Mouse (Mus musculus) ES-CJ7 (cell line): Measurements from ENCODE around the gene Dph1.

ENCODE experiments used
- DNase-seq: peaks from one replicate; pipeline ENCODE4 v3.0.0; 2011; ENCODE audit warnings: low read depth, low spot score

Dph1 gene

DNA sequence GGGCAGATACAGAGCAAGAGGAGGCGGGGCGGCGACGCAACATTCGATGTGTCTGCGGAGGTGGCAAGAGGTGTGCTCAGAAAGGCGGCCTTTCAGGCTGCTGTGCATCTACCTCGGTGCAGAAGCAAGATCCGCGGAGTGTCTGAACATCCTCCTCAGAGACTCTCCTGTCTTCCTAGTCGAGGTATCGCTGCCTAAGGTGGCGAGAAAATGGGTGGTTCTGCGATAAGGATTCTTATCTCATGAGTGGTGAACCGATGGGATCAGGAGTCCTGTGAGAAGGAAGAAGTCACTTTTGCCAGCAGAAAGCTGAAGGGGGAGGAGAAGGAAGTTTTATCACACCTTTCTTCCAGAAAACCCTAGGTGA is 17.3 kb downstream of the Dph1 start:
- no peak for DNase-seq

DNA sequence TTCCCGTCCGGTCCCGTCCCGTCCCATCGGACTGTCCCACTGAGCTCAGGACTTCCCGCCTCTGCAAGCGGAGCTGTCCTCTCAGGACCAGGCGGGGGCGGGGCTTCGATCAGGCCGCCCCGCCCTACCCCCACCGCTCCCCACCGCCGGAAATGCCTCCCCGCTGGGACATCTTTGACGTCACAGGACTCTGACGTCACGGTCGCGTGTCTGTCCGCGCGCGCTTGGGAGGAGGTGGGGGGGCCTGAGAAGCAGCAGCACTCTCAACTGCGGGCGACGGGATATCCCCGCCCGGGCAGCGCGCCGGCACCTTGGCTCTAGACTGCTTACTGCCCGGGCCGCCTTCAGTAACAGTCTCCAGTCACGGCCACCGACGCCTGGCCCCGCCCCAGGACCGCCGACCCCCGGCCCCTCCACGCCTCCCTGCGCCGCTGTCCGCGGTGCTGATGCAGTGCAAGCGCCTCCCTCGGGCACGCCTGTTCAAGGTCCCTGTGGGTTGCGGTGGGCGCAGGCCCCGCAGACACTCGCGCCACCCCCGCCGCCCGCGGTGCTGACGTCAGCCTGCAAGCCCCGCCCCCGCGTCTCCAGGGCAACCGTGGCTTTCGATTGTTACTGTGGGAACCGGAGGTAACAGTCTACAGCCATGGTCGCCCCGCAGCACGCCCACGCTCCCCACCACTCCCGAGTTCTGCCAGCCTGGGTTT is 17.8 kb downstream of the Dph1 start:
- DNase-seq: peak; percentile 96

DNA sequence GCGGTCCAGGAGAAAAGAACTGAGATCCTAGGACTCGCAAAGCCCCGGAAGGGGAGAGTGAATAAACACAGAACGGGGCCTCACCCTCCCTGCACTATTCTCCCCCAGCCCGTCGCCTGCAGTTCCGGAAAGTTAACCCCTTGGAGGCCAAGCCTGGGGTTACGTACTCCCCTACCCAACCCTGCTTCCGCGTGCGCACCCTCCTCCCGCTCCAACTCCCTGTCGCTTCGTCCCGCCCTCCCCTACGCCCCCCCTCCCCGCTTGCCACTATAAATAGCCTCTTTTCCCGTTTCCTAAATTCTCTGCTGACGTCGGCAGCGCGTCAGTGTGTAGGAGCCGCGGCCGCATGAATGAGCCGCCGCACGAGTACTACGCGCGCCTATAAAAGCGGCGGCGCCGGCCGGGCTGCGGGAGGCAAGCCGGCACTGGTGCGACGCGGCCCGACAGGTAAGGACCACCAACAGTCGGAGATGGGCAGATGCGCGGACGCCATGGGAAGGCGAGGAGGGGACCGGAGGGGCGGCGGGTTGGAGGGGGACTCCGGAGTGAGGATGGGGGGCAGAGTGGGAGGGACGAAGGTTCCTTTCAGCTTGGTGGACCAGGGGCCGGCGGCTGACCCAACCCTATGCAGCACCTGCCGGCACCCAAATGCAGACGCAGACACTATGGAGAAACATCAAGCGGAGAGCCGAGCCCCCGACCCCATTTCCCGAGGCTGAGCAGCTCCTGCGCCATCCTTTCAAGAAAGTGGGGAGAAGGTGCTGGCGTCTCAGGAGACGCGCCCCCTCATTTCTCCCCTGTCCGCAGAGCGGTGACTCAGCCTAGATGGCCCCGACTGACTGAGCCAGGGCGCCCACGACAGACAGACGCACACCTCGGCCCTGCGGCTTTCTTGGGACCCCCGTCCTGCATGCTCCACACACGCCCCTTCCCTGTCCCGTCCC is 18.6 kb downstream of the Dph1 start:
- peak; percentile 61 for DNase-seq

DNA sequence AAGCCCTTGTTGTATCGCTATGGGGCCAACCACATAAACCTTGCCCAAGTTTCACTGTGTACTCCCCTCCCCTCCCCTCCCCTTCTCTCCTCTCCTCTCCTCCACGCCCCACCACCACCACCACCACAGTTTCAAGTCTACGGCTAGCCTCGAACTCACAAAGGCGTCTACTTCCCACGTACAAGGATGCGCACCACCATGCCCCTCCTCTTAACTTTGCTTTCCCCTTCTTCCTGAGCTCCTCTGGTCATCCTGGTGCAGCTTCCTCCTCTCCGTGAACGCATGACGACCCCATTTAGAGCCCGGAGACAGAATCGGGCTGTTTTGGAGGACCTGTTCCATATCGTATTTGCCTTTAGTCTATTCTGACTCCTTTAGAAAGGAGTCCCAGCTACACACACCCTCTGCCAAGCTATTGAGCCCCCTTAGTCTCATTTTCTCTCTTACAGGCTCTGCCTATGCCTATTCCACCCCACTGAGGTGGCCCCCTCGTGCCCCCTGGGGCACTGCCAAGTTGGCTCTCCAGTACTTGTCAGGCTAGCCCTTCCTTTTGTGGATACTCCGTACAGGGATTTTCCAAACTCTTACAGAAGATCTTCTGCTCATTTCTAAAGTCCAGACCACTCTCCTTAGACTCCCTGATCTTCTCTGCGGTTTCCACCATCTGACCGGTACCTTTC is 19.7 kb downstream of the Dph1 start:
- DNase-seq: no peak

DNA sequence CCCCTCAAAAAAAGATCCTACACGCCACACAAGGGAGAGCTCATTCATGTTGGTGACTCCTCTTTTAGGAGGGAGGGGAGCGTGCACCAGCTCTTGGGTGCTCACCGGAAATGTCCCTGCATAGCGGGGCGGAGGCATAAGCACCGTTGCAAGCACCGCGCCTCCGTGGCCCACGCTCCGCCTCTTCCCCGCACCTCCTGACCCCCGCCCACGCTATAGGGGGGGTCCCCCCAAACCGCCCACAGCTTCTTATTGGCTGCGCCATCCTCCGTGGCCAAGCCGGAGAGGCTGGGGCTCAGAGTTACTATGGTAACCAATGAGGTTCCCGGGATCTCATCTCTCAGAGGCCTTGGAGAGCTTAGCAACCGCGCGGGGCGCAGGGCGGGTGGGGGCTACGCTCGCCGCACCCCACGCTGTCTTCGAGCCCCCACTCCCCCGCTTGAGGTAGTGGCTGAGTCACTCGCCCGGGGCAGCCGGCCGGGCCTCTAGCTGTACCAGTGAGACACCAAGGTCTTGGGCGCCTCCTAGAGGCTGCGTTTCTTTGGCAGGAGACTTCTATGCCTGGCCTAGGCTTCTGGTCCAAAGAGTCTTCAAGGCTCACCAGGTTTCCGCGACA is 20.8 kb downstream of the Dph1 start:
- DNase-seq: peak; percentile 93

DNA sequence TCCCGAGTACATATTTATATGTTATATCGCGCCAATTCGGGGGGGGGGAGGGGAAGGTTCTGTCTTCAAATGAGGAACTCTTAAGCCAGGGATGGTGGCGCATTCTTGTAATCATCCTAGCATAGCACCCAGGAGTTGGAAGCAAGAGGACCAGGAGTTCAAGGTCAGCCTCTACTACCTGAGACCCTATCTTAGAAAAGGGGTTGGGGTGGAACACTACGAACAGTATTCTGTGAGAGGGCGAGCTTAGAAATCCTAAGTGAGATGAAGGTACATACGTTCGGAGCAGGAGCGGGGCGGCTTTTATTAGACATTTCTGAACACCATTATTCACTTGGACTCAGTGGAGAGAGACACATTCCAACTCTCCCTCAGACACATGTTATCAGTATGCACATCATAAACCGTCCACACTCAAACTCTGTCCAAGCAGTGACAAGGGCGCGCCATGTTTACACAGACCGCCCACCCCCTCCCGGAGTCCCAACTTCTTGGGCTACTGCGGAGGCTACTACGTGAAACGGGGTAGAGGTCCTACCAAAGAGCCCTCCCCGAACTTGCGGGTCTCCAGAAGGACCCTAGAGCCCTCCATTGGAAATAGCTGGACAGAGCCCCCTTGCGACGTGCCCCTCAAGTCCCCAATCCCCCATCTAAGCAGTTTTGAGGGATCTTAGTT is 21.5 kb downstream of the Dph1 start, which contains the start of gene Hic1:
Gene Hic1 (minus strand): TSS at position 115 of the 676 bp plus-strand sequence.
- DNase-seq: no peak

DNA sequence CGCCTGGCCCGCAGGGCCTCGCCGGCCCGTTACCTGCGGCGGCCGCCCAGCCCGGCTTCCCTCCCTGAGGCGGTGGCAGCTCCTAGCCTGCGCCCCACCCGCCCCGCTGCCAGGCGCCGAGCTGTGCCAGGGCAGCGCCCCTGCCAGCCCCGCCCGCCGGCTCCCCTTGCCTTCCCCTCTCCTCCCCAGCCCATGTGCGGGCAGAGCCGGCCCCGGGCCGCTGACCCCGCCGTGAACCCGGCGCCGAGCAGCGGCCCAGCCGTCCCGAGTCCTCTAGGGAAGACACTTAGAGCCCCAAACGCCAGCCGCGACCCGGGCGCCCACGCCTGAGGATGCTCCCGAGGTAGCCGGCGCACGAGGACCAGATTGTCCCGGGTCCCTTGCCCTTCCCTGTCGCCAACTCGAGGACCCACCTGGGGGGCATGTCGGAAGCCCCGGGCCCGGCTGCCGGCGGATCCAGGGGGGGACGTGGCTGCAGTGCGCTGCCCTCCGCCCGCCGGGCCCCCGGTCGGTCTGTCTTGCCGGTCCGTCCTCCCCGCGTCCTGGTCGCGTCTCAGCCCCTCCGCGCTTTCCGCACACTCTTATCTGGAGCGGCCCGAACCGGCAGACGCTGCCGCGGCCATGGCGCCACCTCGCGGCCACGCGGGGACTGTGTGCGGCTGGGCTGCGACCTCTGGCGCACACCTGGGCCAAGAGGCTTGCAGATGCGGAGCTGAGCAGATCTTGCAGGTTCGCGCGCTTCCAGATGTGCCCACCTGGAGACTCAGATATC is 22.3 kb downstream of the Dph1 start:
- peak; percentile 85 for DNase-seq

DNA sequence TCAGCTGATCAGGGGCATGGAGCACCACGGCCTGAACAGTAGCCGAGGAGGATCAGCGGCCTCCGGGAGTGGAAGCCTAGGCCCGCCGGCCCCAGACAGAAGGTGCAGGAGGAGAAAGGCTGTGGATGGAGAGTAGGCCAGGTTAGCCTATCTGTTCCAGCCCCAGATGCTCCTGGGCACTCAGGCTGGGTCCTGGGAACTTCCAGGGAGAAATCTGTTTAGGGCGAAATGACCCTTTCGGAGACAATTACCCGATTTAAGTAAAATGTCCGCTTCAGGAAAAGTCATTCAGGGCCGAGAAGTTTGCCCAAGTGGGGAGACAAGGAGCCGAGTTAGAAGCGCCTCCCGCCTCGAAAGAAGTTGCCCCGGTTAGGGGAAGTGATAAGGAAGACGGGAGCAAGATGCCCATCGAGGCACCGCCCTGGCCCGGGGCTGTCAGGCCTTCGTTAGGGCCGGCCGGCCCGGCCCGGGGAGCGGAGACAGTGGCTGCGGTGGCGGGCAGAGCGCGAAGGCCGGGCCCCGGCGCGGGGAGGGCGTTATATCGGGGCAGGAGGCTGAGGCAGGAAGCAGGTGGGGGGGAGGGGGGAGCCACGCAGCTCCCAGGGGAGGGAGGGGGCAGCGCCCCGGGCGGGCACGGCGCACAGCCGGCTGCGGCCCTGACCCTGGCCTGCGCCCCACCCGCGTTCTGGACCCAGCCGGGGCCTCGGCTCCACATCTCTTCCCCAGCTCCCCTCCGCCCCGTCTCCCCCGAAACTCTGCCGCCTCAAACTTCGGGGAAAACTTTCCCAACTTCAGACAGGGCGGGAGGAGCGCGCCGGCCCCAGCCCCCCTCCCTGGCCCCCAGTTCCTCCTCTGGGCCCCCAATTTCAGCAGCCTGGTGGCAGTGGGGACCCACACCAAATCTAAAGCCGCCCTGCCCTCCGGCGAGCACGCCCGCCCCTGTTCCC is 23.1 kb downstream of the Dph1 start:
- no peak for DNase-seq

DNA sequence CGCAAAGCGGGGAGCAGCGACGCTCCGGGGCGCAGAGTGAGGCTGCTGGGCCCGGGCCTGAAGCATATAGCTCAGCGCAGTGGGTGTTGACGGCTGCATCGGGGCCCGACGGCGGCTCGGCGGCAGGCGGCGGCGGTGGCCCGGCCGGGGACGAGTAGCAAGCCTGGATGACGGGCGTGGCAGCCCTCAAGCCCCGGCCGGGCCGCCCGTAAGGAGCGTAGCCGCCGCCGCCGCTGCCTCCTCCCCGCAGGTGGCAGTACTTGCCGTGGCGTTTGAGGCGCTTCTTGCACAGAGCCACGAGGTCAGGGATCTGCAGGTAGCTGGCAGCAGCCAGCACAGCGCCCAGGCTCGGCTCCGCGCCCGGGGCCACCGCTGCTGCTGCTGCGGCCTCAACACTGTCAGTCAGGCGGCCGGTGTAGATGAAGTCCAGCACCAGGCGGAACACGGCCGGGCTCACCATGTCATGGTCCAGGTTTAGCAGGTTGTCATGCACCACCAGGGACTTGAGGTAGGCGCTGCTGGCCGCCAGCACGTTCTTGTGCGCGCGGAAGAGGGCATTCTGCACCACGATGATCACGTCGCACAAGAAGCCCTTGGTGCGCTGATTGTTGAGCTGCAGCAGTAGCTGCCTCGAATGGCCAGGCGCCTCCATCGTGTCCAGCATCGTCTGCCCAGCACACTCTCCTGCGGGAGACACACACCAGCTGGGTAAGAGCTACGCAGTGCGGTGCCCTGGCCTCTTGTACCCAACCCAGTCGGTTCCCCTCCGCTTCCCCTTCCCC is 24.0 kb downstream of the Dph1 start:
- peak; percentile 46 for DNase-seq

DNA sequence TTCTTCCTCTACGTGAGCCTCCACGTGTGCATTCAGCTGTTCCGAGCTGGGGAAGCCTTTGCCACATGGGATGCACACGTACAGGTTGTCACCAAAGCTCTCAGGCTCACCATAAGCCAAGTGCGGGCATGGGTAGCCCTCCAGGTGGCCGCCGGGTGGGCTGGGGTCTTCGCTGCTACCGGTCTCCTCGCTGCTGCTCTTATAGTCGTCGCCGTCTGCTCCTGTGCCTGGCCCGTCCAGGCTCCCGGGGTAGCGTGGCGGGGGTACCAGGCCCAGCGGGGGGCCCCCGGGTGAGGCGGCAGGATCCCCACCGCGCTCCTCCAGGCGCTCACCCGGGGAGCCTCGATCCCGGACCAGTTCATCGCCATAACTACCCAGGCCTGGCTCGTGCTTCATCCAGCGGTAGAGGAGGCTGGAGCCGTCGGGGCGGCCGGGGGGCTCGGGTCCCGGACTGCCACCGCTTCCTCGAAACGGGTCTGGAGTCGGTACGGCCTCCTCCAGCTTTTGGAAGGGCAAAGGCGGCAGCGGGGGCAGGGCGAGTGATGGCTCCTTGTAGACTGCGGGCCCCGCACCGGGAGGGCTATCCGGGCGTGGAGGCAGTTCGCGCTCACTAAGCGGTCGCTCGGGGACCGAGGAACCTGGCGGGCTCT is 24.7 kb downstream of the Dph1 start:
- no peak for DNase-seq

DNA sequence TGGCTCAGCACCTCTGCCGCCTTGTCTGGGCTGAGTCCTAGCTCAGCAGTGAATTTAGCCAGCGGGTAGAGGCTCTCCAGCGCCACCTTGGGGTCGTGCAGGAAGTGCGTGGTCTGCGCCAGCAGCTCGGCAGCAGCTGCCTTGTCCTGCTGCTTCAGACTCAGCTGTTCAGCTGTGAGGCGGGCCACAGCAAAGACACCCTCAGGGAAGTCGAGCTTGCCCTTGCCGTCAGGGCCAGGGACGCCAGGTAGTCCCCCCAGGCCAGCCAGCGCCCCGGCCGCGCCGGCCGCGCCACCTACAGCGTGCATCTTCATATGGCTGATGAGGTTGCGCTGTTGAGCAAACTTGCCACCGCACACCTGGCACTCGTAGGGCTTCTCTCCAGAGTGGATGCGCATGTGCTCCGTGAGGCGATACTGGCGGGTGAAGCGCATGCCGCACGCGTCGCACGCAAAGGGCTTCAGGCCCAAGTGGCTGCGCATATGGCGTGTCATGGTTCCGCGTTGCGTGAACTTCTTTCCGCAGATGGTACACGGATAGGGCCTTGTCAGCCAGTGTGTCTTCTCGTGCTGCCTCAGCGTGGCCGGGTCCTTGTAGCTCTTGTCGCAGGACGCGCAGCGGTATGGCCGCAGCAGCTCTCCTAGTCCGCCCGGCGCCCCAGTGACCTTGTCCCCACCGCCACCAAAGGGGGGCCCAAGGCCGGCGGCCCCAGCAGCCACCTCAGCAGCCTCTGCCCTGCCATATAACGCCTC is 25.4 kb downstream of the Dph1 start:
- DNase-seq: peak; percentile 86

DNA sequence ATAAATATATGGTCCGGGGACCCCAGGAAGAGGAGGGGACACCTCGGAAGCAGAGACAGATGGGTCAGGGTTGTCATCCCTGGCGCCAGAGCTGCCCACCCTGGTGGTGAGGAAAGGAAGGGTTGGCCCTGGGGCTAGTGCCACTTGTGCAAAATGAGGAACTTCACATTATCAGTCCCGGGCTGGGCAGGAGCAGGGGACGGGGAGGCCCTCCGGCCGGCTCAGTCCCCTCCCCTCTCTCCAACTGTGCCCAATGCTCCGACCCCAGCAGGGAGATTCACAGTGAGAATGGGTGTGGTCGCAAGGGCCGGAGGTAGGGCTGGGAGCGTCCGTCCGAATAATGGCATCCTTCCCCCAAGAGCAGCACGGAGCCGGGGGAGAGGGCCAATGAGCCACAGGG is 26.3 kb downstream of the Dph1 start:
- peak; percentile 60 for DNase-seq

DNA sequence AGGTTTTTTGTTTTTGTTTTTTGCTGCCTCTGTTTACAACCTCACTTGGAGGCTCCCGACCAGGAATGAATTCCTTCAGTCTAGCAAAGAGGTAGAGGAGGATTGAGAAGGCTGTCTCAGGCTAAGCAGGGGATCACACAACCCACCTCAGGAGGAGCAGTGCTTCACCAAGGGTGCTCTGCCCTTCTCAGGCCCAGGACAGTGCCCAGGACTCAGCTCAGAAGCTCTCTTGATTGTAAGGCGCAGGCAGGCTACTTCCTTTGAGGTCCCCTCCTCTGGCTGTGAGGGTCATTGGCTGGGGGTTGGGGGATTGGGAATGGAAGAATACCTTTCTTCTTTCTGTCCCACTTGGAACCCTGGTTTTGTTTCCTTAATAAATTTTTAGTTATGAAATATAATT is 27.0 kb downstream of the Dph1 start:
- DNase-seq: no peak

DNA sequence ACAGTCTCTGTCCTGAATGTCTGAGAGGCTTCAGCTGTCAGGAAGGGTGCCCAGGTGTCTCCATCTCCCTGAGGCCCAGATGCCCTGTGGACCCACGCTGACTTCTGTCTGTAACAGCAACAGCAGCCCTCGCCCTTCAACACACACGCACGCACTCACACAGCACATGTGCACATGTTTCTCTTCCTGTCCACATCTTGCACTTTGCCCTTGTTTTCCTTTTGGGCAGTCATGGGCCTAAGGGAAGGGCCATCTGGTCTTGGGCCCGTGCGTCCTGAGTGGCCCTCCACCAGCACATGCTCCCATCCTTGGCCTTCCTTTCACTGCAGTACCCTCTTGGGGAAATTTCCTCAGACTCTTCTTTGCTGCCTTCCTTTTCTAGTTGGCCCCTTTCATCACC is 27.7 kb downstream of the Dph1 start:
- DNase-seq: no peak

DNA sequence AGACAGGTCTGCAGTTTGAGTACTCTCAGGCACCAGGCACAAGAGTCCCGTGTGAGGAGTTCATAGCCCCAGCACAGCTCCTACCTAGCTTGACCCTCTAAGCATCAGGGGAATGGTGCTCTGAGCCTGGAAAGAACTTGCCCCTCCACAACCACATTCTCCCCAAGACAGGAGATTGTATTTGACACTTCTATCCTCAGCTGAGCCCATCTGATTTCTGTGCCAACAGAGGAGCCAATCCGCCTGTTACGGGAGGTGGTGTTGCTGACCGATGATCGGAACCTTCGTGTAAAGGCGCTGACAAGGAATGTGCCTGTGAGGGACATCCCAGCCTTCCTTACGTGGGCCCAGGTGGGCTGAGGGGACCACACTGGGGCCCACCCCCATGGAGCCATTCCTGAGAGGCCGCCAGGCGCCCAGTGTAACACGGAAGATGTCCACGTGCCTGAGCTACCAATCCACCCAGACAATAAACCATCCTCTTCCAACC is 28.4 kb downstream of the Dph1 start:
- DNase-seq: no peak

DNA sequence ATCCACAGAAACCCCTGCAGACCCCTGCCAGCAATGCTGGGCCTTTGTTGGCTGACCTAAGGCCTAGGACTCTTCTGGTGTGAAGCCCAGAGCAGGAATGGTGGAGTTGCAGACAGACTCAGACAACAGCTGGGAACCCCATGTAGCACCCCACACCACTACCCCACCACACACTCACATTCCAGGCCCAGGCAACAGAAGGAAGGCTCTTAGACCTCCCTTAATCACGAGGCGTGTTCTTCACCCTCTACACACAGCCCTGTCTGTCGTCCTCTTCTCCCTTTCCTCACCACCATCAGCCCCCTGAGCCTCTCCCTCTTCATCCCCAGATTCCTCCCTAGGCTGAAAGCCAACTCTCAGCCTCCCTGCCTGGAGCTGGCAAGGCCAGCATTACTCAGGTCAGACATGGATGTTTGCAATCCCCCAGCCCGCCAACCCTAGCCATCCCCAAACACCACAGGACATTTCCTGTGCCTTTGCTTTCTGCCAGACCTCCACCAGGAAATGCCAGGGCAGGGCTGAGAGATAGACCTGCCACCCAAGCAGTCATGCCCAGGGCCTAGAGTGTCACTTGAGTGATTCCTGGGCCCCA is 29.5 kb downstream of the Dph1 start:
- no peak for DNase-seq

DNA sequence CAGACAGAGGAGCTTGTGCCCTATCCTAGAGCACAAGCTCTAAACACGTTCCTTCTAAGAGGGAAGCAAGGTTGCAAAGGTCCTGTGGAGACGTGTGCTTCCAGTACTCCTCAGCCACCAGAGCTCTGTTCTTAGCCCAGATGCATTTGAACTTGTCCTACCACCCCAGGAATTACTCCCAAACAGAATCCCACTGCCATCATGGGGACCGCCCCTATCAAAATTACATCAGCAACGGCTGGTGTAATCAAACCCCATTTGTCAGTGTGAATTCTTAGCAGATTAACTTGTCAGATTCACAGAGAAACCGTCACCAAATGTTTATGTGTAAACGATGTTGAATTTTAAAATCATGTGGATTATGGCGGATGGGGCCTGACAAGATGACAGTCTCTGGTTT is 30.1 kb downstream of the Dph1 start:
- DNase-seq: no peak
